Mouse (Mus musculus) erythroid progenitor cell, adult 5-6 weeks (primary cell): ENCODE measurements around the gene Trem1. TPM values are rescaled to one million over a fixed set of nuclear protein-coding genes. Genes with fewer than 3 reads are reported as not detected.
A peak's percentile ranks its signal among the peaks of the same experiment; 100 is the strongest.

Experiments used
- ATAC-seq: replicated peaks from 2 replicates; pipeline ENCODE4 v1.8.0; 2016; ENCODE audit warnings: moderate number of reproducible peaks, mild to moderate bottlenecking, moderate TSS enrichment, inconsistent platforms; ENCODE audit not compliant: poor library complexity, low FRiP score, severe bottlenecking
- total RNA-seq, 2 experiments: library from RNA; stranded (forward) in 1 of 2; stranded (reverse) in 1 of 2; fragments of 150-400 nt in 1 of 2; fragments of 186-747, 209-891 nt in 1 of 2; gene quantifications; 2 replicates each; pipeline versions ENCODE4 v1.2.3 to v1.2.4; 2015 to 2017; ENCODE audit warnings: low replicate concordance in 2 of 2

Trem1 gene
- 1.3 and 4.3 TPM in 2 replicates for total RNA-seq (2015; ENCODE audit: low replicate concordance)
- 1.4 and 5.2 TPM in 2 replicates for total RNA-seq (2017; ENCODE audit: low replicate concordance)

GRCm38 (mm10) chr17:48232518-48232917 is at the start of gene Trem1:
Gene Trem1 (plus strand): TSS chr17:48232768.
- no peak for ATAC-seq

- ATAC-seq: no peak
Observed at GRCm38 (mm10) chr17:48185252-48185651, 47.3 kb upstream of the Trem1 start.

GRCm38 (mm10) chr17:48192366-48192765 is 40.2 kb upstream of the Trem1 start:
- ATAC-seq: no peak

- no peak for ATAC-seq
Observed at GRCm38 (mm10) chr17:48203086-48203485, 29.5 kb upstream of the Trem1 start.

GRCm38 (mm10) chr17:48212596-48212995 is 20.0 kb upstream of the Trem1 start:
- no peak for ATAC-seq

- no peak for ATAC-seq
Observed at GRCm38 (mm10) chr17:48213511-48213910, 19.1 kb upstream of the Trem1 start.

GRCm38 (mm10) chr17:48215429-48215828 is 17.1 kb upstream of the Trem1 start:
- no peak for ATAC-seq

- ATAC-seq: no peak
Observed at GRCm38 (mm10) chr17:48230680-48231079, 1.9 kb upstream of the Trem1 start.

- ATAC-seq: no peak
Observed at GRCm38 (mm10) chr17:48233789-48234188, 1.2 kb downstream of the Trem1 start.

GRCm38 (mm10) chr17:48234550-48234949 is 2.0 kb downstream of the Trem1 start:
- no peak for ATAC-seq

- no peak for ATAC-seq
Observed at GRCm38 (mm10) chr17:48235773-48236370, 3.3 kb downstream of the Trem1 start.

GRCm38 (mm10) chr17:48237621-48238020 is 5.1 kb downstream of the Trem1 start:
- ATAC-seq: no peak

GRCm38 (mm10) chr17:48247221-48247928 is 14.8 kb downstream of the Trem1 start, which contains the start of gene Trem3:
Gene Trem3 (plus strand): TSS chr17:48247777.
- ATAC-seq: no peak

- no peak for ATAC-seq
Observed at GRCm38 (mm10) chr17:48249039-48249438, 16.5 kb downstream of the Trem1 start.

- ATAC-seq: no peak
Observed at GRCm38 (mm10) chr17:48249501-48249900, 16.9 kb downstream of the Trem1 start.

- no peak for ATAC-seq
Observed at GRCm38 (mm10) chr17:48250631-48251030, 18.1 kb downstream of the Trem1 start.

- ATAC-seq: no peak
Observed at GRCm38 (mm10) chr17:48256575-48256974, 24.0 kb downstream of the Trem1 start.

- ATAC-seq: no peak
Observed at GRCm38 (mm10) chr17:48261868-48262267, 29.3 kb downstream of the Trem1 start.

- ATAC-seq: no peak
Observed at GRCm38 (mm10) chr17:48263741-48264362, 31.3 kb downstream of the Trem1 start, which contains the start of gene Treml4. Gene Treml4 (plus strand): TSS chr17:48264295.

- peak; percentile 83 for ATAC-seq
Observed at GRCm38 (mm10) chr17:48264662-48265061, 32.1 kb downstream of the Trem1 start.

- ATAC-seq: no peak
Observed at GRCm38 (mm10) chr17:48266138-48266537, 33.6 kb downstream of the Trem1 start.
